Comparison of ENCODE assay signal across 17 mouse cellular contexts in genomic region chr11:52011011-52011410, GRCm38 (mm10).
"Had no signal": no experiment of that assay in that cellular context is flagged by ENCODE, and none has a peak within 500 bp of the region (broad histone marks: within the 10 kb centered on the region; RNA-seq: fewer than 3 reads in every experiment).

No protein-coding gene starts in this region.

- H3K27me3 ChIP-seq: midbrain, embryonic 12.5 days; neural tube, embryonic 13.5 days; neural tube, embryonic 15.5 days; stomach, embryonic 15.5 days had no signal

- H3K4me3 ChIP-seq: midbrain, embryonic 10.5 days; midbrain, embryonic 12.5 days; myocyte; neural tube, embryonic 13.5 days; neural tube, embryonic 15.5 days; stomach, embryonic 15.5 days had no signal

- H3K9ac ChIP-seq: lung, embryonic 14.5 days; midbrain, embryonic 12.5 days; neural tube, embryonic 13.5 days; neural tube, embryonic 15.5 days; stomach, embryonic 15.5 days had no signal

- H3K27ac ChIP-seq: midbrain, embryonic 10.5 days; midbrain, embryonic 12.5 days; neural tube, embryonic 13.5 days; neural tube, embryonic 15.5 days; stomach, embryonic 15.5 days; stomach, postnatal 0 days had no signal

- H3K4me2 ChIP-seq: lung, embryonic 14.5 days; midbrain, embryonic 12.5 days; neural tube, embryonic 13.5 days; neural tube, embryonic 15.5 days; stomach, embryonic 15.5 days had no signal

- H3K9me3 ChIP-seq: midbrain, embryonic 10.5 days; midbrain, embryonic 12.5 days; neural tube, embryonic 13.5 days; neural tube, embryonic 15.5 days; stomach, embryonic 15.5 days had no signal

- H3K36me3 ChIP-seq: stomach, embryonic 15.5 days had no signal

- DNase-seq: lung, adult 18-20 months; lung, embryonic 14.5 days; lung, postnatal 10 days; lung, postnatal 4 days; midbrain, embryonic 14.5 days; right cerebral cortex, postnatal 14 days; thymus, adult 2 months; thymus, postnatal 25 days; thymus, postnatal 4 days had no signal

- H3K4me1 ChIP-seq: stomach, embryonic 15.5 days had no signal

- ATAC-seq: midbrain, embryonic 16.5 days had no signal
